Mouse (Mus musculus) brain, embryonic 14.5 days (tissue): ENCODE measurements around the gene Slc5a3.

ENCODE experiments used
- CTCF ChIP-seq: fragments of 200-500 bp; IDR thresholded peaks from 2 replicates; pipeline ENCODE4 v1.5.1; 2012; ENCODE audit warnings: inconsistent platforms, mild to moderate bottlenecking, moderate library complexity, borderline replicate concordance; ENCODE audit not compliant: insufficient read depth, insufficient read length; ENCODE audit errors: extremely low read depth
- POLR2A ChIP-seq: fragments of 200-500 bp; IDR thresholded peaks from 2 replicates; pipeline ENCODE4 v1.6.1; 2012; ENCODE audit warnings: mild to moderate bottlenecking, inconsistent platforms, borderline replicate concordance; ENCODE audit not compliant: poor library complexity, insufficient read depth, insufficient read length, severe bottlenecking; ENCODE audit errors: extremely low read depth

DNA sequence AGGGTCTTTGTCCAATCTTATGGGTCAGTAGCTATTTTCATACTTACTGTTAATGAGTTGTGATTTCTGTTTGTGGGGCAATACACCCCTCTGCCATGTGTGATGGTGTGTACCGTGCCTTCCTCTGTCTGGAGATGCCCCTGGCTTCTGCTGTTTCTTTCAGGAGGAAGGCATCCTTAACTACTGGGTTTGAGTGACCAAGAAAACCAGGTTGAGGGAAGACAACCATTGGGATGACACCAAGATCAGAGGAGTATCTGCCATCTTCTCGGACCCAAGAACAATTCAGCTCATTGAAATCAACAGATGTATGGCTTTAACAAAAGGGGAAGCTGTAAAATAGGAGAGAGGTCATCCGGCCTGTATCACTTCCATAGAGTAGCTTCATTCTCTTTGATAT is 24.8 kb upstream of the Slc5a3 start:
- TF ChIP-seq POLR2A (no peak), CTCF (no peak)
